Mouse (Mus musculus) thymus, adult 2 months (tissue): ENCODE results near the gene Gm38394.

Experiments
- CTCF ChIP-seq: fragments of 200-500 bp; IDR thresholded peaks from 2 replicates; pipeline ENCODE4 v1.5.1; 2012; ENCODE audit warnings: mild to moderate bottlenecking, control low read depth, low read length, moderate library complexity, borderline replicate concordance; ENCODE audit not compliant: control insufficient read depth, poor library complexity, insufficient read depth; ENCODE audit errors: extremely low read depth
- POLR2A ChIP-seq: fragments of 200-500 bp; IDR thresholded peaks from 2 replicates; pipeline ENCODE4 v1.6.1; 2012; ENCODE audit warnings: mild to moderate bottlenecking, low read length, control low read depth, moderate library complexity; ENCODE audit not compliant: control insufficient read depth, poor library complexity, insufficient read depth; ENCODE audit errors: extremely low read depth

DNA sequence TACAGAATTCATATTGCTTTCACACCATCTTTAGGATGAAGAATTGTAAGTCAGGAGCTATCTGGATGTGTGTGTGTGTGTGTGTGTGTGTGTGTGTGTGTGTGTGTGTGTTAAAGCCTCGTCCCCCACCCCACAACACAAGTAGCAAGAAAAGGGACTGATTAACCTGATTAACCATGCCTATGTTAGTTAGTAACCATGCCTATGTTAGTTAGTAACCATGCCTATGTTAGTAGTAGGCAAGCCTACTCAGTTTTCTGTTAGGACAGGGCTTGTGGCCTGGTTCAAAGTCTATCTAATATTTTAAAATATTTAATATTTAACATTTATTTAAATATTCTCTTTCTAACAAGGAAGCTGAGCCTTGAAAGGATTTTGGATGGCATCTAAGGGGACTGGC, 49.7 kb downstream of the Gm38394 start:
- TF ChIP-seq POLR2A (no peak), CTCF (no peak)
